Mouse (Mus musculus): Measurements from ENCODE around the gene Dnaja1.

Gene Dnaja1

DNA sequence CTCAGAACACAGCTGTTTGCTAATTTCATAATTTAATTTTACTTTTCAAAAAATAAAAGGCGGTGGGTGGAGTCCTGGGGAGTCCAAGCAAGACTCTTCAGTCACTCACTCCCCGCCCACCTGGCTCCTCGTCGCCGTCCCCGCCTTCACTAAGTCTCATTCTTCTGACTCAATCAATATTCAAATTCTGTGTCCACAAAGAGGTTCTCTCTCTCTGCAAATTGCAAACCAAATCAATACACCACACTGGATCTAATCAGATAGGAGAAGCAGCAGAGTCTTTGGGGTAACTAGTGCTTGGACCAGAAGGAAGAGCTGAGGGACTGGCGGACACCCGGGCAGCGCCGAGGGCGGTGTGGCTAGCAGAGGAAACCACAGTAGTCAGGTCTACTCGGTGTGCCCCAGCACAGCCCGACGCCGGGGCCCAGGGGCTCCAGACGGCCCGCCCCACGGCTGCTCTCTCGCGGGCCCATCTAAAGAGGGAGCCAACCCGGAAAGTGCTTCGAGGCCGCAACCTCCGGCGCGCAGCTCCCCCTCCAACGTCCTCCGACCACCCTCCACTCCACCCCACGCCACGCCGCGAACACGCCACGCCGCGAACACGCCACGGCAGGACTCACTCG, 35.3 kb downstream of the Dnaja1 start:
- peak; percentile 39 for DNase-seq (ENCODE audit: low spot score)

DNA sequence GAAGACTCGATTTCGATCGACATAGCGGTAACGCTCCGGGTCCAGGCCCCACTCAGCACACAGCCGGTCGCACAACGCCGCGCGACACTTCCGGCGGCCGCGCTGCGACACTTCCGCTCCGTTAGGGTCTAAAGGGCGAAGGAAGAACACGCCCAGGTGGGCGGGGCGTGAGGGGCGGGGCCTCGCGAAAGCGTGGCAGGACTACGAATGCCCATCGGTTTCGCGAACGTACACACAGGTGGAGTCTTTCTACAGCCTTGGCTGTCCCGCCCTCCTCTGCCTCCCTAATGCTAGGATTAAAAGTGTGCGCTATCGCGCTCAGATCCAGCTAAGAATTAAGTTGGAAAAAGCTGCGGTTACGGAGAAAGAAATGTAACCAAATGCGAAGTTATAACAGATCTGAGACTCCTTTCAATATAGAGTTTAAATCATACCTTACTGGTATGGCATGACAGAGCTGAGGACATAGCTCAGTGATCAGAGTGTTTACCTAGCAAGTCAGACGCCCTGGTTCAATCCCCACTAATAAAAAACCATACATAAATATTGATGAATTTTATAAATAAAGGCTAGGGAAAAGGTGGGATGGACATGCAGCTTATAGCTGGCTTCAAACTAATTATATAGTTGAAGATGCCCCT, 36.0 kb downstream of the Dnaja1 start, which contains the start of gene Smu1:
TSS of gene Smu1 (minus strand) at position 144 of the 641 bp plus-strand sequence.
- peak; percentile 94 for DNase-seq (ENCODE audit: low spot score)

DNA sequence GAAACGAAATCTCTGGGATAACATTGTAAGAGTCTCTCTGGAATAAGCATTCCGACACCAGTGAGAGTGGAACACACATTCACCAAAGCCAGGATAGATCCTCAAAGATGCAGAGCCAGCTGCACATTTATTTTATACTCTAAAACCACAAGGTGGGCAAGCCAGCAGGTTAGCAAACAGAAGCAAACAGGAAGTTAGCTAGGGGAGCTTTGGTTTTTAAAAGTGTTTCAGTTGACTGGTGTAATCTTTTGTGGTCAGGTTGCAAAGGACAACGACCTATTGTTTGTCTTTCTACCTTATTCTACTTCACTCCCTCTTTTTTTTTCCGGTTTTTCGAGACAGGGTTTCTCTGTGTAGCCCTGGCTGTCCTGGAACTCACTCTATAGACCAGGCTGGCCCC, 37.9 kb downstream of the Dnaja1 start:
- no peak for DNase-seq (ENCODE audit: low spot score)

DNA sequence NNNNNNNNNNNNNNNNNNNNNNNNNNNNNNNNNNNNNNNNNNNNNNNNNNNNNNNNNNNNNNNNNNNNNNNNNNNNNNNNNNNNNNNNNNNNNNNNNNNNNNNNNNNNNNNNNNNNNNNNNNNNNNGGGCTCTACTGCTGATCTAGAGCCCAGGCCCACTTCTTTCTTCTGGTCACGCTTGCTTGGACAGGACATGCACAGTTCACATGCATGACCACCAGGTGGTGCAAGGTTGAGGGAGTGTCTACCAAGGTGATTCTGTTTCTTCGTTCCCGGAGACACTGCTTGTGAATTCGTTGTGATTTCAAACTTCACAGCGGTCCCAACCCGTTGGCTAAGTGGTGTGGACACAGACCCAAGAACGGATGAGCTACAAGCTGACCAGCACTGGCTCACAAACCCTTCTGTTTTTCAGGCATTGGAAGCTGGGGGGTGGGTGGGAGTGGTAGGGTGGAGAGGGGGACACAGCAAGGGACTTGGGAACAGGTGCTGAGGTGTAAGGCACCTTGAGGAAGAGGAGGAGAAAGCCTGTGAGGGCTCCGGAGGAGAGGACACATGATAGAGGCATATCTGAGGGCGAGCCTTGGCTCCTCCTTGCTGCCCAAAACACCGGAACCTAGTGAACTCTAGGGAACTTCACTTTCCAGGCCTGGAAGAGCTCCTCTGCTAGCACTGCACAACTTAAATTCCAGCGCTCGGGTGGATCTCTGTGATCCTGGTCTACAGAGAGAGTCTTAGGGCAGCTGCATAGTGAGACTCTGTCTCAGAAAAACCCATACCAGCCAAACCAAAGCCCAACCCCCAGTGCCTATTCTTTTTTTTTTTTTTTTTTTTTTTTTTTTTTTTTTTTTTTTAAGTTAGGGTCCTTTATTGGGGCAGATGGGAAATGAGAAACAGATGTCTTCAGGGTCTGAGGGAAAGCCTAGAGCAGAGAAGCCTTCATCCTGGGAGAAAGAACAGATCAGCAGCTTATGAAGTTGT, 52.6 kb downstream of the Dnaja1 start:
- DNase-seq (ENCODE audit: low spot score), result peak; percentile 83

DNA sequence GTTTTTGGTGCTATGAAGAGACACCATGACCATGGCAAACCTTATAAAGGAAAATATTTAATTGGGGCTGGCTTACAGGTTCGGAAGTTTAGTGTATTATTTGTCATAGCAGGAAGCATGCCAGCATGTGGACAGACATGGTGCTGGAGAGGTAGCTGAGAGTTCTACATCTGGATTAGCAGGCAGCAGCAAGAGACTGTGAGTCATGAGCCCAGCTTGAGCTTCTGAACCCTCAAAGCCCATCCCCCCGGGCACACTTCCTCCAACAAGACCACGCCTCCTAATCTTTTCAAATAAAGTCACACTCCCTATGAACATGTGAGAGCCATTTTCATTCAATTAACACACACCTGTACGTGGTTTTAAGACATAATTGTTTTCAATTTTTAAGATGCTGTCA, 54.5 kb downstream of the Dnaja1 start:
- no peak for DNase-seq (ENCODE audit: low spot score)

DNA sequence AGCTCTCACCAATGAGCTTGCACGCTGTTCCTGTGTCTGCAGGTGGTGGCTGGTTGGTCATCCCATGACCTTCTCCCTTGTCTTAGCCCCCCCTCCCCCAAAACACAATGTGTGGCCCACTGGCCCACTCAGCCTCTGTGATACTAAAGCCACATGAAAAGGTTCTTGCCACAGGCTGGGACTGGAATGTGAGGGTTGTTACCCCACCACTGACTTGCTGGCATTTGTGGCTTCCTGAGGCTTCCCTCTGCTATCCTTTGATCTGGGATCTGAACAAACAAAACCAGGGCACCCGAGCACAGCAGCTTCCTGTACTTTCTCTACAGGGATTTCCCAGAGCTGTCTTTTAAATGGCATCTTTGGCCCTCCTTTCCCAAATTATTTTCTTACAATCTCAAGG, 55.2 kb downstream of the Dnaja1 start:
- no peak for DNase-seq (ENCODE audit: low spot score)

DNA sequence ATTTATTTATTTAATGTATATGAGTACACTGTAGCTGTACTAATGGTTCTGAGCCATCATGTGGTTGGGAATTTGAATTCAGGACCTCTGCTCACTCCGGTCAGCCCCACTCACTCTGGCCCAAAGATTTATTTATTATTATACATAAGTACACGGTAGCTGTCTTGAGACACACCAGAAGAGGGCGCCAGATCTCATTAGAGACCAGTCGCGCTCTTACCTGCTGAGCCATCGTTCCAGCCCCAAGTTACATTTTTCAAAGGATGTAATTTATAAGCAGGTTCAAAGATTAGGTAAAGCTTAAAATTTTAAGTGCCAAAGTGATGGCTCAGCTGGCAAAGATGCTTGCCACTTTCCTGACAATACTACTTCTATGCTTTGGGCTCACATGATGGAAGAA, 56.7 kb downstream of the Dnaja1 start:
- no peak for DNase-seq (ENCODE audit: low spot score)

DNA sequence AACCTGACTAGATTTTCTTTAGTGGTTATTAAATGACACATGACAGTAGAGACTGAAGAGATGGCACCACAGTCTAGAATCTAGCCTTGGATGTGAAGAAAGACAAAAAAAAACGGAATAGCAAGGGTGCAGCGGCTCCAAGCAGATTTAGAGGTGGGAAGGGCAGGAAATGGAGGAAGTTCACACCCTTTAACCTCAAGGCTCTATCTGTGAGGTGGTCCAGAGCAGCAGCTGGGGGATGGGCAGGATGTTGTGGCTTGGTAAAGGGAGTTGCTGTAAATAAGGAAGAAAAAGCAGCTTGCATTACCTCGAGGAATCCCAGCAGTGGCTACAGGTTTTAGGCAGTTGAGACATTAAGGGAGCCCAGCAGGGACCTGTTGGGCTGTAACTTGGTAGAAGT, 59.2 kb downstream of the Dnaja1 start:
- DNase-seq (ENCODE audit: low spot score), result no peak

DNA sequence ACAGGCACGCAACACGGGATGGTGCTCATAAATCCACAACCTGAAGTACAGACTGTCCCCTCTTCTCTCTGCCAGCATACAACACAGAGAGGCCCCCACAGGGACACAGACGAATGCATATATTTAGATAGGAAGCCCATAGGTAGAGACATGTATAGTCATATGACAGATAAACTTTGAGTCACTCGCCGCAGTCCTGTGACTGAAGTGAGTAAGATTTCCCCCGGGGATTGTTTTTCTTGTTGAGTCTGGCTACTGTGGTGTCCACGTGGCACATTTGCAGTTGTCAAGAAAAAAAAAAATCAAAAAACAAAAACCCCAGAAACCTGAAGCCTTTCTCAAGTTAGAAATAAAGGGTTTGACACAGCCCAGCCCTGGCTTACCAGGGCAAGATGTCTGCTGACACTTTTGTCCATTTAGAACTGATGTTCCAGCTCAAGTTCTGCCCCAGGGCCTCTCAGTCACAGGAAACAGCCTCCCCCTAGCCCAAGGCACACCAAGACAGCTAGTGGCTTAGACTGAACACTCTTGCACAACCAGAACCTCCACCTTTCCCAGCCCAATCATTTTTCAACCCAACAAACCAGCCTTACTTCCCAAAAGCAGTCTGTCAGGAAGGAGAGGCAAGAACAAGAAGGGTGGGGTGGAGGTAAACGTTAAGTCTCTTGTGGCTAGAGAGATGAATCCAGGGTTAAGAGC, 60.0 kb downstream of the Dnaja1 start:
- DNase-seq (ENCODE audit: low spot score), result peak; percentile 62

DNA sequence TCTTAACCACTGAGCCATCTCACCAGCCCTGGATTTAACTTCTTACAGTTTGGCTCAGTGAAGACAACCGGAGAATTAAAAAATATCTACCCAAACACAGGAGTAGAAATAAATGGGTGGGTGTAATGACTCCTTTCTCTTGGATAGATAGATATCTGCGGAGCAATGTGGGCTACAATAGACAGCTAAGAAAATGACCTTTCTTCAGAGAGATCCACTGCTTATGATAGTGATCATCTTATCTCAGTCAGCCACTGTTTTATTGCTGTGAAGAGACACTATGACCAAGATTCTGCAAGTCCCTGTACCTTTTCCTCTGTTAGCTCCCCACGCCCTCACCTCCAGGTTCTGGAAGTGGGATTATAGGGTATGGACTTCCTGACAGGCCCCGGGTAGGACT, 61.1 kb downstream of the Dnaja1 start:
- DNase-seq (ENCODE audit: low spot score), result no peak

DNA sequence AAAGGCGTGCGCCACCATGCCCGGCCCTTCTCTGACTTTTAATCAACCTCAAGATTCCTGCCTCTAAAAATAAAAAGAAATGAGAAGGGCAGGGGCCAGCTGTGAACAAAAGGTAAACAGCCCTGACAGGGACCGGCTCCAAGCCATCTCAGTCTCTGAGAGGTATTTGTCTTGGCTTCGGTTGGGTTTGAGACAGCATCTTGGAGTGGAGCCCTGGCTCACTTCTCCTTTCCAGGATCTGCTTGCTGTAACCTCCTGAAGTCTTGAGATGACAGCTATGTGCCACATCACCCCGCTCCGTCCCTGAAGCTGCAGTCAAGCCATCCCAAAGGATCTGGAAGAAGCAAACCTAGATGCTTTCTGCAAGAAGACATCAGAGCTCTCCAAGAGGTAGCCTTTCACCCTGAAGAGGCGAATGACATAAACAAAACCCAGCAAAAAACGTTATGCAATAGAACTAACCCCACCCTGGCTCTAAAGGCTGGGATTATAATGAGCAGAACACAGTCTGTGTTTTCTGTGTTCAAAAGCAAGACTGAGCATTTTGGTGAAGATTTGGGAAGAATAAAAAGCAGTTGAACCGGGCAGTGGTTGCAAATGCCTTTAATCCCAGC, 62.7 kb downstream of the Dnaja1 start:
- DNase-seq (ENCODE audit: low spot score), result peak; percentile 87

DNA sequence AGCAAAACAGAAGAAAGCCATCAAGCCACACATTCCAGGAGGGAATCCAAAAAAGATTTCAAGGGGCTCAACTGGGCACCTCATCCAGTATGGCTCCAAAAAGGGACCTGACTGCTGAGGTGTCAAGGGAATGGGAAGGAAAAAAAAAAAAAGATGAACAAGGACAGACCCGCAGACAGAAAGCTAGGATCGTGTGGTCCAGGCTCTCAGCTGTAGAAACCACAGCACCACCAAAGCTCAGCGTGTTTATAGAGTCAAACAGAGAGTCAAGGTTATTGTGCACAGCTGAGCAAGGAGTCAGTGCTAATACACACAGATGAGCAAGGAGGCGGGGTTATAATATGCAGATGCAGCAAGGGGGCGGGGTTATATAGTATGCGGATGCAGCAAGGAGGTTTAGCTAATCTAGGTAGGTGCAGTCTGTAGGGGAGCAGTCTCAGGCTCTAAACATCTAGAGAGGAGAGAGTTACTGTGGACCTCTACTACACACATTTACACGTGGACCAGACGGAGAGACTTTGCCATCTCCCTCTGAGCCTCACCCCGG, 63.7 kb downstream of the Dnaja1 start:
- DNase-seq (ENCODE audit: low spot score), result no peak

DNA sequence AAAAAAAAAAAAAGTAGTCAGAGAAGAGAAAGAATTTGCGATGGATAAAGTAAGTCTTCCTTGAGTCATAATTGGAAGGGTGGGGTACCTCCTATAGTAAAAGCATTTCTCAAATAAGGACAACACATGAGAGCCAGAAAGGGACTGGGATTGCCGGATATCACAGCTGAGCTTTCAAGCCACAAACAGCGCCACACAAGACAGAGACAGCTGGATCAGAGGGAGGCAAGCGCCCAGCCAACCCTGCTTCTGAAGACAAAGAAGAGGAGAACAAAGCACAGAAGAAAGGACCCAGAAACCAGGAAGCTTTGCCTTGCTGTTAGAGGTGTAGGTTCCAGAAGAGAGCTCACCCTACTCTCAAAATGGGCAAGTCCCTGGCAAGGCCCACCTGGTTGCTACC, 64.6 kb downstream of the Dnaja1 start:
- no peak for DNase-seq (ENCODE audit: low spot score)

All from adipocyte (in vitro differentiated cells).